Comparison of ENCODE assay signal across 8 mouse cellular contexts in genomic region chr8:71371236-71371848, GRCm38 (mm10). TPM values are rescaled to one million over a fixed set of nuclear protein-coding genes. Genes with fewer than 3 reads are reported as not detected.
DNase-seq lines count a peak whose midpoint lies in the region; ATAC-seq lines count a peak whose summit lies in the region.

TSS of gene Ocel1 (plus strand) at chr8:71371298.

- no peaks in the 10 kb centered on the region for H3K27me3 ChIP-seq in hindbrain, embryonic 13.5 days

- no peaks in the 10 kb centered on the region for H3K9me3 ChIP-seq in hindbrain, embryonic 13.5 days

- peak; percentile 84 for ATAC-seq in hindbrain, embryonic 13.5 days (ENCODE audit: low FRiP score)

- H3K27ac ChIP-seq in hindbrain, embryonic 13.5 days, result peak within 1 kb of the TSS; percentile 89

- H3K4me3 ChIP-seq in hindbrain, embryonic 13.5 days, result peak within 1 kb of the TSS; percentile 66

- peaks cover 29% of the 10 kb centered on the region for H3K36me3 ChIP-seq in hindbrain, embryonic 13.5 days

- peak within 1 kb of the TSS; percentile 72; the same call in 1 of the 2 replicates for H3K9ac ChIP-seq in hindbrain, embryonic 13.5 days

- DNase-seq in NIH3T3 (ENCODE audit: low read depth), result peak; percentile 99
- peak; percentile 97 to 98 for DNase-seq in cerebellum, postnatal 10 days
- peak; percentile 95 to 97 for DNase-seq in frontal cortex, postnatal 14 days (ENCODE audit: low spot score in 2 of 2)
- DNase-seq in layer of hippocampus, postnatal 25 days (ENCODE audit: extremely low spot score in 1 of 2, low spot score in 1 of 2), result peak; percentile 94 to 97
- DNase-seq in lung, postnatal 25 days (ENCODE audit: low spot score), result peak; percentile 98
- peak; percentile 97 for DNase-seq in retina, embryonic 14.5 days (ENCODE audit: low spot score)
- DNase-seq in thymus, postnatal 4 days, result peak; percentile 98

- peaks cover 45% of the 10 kb centered on the region for H3K4me1 ChIP-seq in hindbrain, embryonic 13.5 days (replicated peaks)

- peak within 1 kb of the TSS; percentile 54 for H3K4me2 ChIP-seq in hindbrain, embryonic 13.5 days

- WGBS in hindbrain, embryonic 13.5 days, result 1% methylated on average over 68 of the region's 68 CpGs

RNA-seq across cellular contexts. Expression of gene Ocel1, which starts in this region (rescaled TPM):
- 4.6 and 6.2 TPM in 2 replicates for polyA plus RNA-seq in hindbrain, embryonic 13.5 days (2015; fragmentation: Nextera tagmentation; extraction: Ambion mirVana)
- total RNA-seq in layer of hippocampus, postnatal 25 days (2021), result 10 to 100 TPM; 15.3 to 18.5 TPM

Comparison
In these comparisons a context has a peak if more than half of its experiments do, and no peak if none do; other contexts are left out.
1. Peak in every context shown above with its lines: DNase-seq, ATAC-seq, H3K4me3 ChIP-seq and H3K27ac ChIP-seq.